Mouse (Mus musculus) stomach, postnatal 0 days (tissue): ENCODE results near the gene Lmo7.

Experiments used
- CTCF ChIP-seq: IDR thresholded peaks from 2 replicates; pipeline ENCODE4 v1.5.1; 2016; ENCODE audit warnings: antibody characterized with exemption, low read depth, mild to moderate bottlenecking, moderate library complexity
- EP300 ChIP-seq: optimal IDR thresholded peaks from 2 replicates; pipeline ENCODE3; 2016; ENCODE audit warnings: antibody characterized with exemption

GRCm38 (mm10) chr14:101798766-101799165 lies 69.0 kb downstream of the Lmo7 start:
- TF ChIP-seq CTCF = no peak
- TF ChIP-seq EP300 = no peak
